Comparison of ENCODE assay signal across 21 mouse cellular contexts in the genomic region with DNA sequence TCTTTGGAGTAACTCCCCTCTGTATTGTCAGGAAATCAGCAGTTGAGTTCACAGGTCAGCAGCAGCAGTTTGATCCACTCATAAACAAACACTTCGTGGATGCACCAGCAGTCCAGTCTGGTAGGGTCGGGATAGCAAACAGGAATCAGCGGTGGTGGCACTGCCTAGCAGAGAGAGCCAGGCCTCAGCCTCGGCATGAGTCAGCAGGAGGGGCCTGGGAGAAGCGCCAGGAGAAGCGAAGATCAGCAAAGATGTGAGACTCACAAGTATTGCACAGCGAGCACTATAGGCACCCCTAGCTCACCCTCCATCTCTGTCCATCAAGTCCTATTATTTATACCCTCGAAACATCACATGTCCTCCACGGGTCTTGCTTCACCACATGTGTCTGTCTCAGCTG. TPM values are rescaled to one million over a fixed set of nuclear protein-coding genes. Genes with fewer than 3 reads are reported as not detected.
A peak's percentile ranks its signal among the peaks of the same experiment; 100 is the strongest.
DNase-seq lines count a peak whose midpoint lies in the region; ATAC-seq lines count a peak whose summit lies in the region.
"Had no signal": no experiment of that assay in that cellular context is flagged by ENCODE, and none has a peak within 500 bp of the region (broad histone marks: within the 10 kb centered on the region; RNA-seq: fewer than 3 reads in every experiment).

No protein-coding gene starts in this region.

- DNase-seq in adrenal gland, adult 2 months = peak; percentile 9
- no peak for DNase-seq in adrenal gland, adult 18-20 months (ENCODE audit: low spot score in 2 of 2)
- DNase-seq in heart, adult 11 months = peak; percentile 53
- DNase-seq in heart, postnatal 4 days = no peak
- DNase-seq in 3134 (ENCODE audit: extremely low read depth, insufficient read length, low spot score) = peak; percentile 68
- DNase-seq in MN1 (ENCODE audit: low spot score) = peak; percentile 14
- DNase-seq in layer of hippocampus, postnatal 25 days (ENCODE audit: extremely low spot score in 1 of 2, low spot score in 1 of 2) = no peak
- DNase-seq: adrenal gland, postnatal 14 days; cerebellum, adult 11-12 months; cerebellum, adult 8-10 months; cerebellum, postnatal 36 days; forebrain, postnatal 0 days; gastrocnemius, adult 2 months; gastrocnemius, postnatal 14 days; heart, adult 18-20 months; kidney, adult 11 months; kidney, adult 8-10 months had no signal

- no peak for ATAC-seq in activated CD4-positive, CD25-positive, alpha-beta regulatory T cell, adult 4 months
- ATAC-seq: forebrain, embryonic 14.5 days; forebrain, postnatal 0 days; hindbrain, embryonic 16.5 days; intestine, embryonic 15.5 days had no signal

RNA-seq across cellular contexts. Expression of a gene that starts 5.1 kb away (rescaled TPM):
- total RNA-seq in adrenal gland, adult 2 months (2021) = 10 to 100 TPM; 11.3 to 20.4 TPM
- polyA plus RNA-seq in adrenal gland, adult 2 months (2012; rRNA removed) = 4.7 and 5.0 TPM in 2 replicates
- total RNA-seq in adrenal gland, adult 18-20 months (2021) = 10 to 100 TPM in 1 of 2 experiments, 1 to 10 TPM in 1; 8.9 to 14.4 TPM
- total RNA-seq in heart, postnatal 4 days (2021) = 10 to 100 TPM; 20.1 to 20.8 TPM
- not detected for polyA plus RNA-seq in activated CD4-positive, CD25-positive, alpha-beta regulatory T cell, adult 4 months (2017; shearing (Covaris generic))
- 10 to 100 TPM; 17.6 to 20.6 TPM for total RNA-seq in layer of hippocampus, postnatal 25 days (2021)

Comparison
In these comparisons a context has a peak if more than half of its experiments do, and no peak if none do; other contexts are left out.
1. DNase-seq: peak in adrenal gland, adult 2 months (single experiment), heart, adult 11 months (single experiment), 3134 (single experiment) and MN1 (single experiment); none in adrenal gland, adult 18-20 months (0 of 2), heart, postnatal 4 days (single experiment) and layer of hippocampus, postnatal 25 days (0 of 2).